Mouse (Mus musculus): Measurements from ENCODE around the gene Mapkapk2.

DNA sequence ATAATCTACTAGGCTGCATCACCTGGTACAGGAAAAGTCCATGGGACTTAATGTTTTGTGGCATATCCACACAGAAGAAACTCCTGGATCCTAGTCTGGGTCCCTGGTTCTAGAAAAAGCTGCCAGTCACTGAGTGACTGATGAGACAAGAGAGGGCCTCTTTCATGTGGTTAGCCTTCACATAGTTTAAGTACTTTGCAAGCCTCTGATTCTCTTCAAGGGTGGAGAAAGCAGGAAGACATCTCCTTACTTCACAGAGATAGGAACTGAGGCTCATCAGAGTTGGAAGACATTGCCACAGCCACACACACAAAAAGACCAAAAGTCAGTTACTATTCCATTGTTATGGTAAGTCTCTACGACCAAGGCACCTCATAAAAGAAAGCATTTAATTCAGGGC, 91.6 kb downstream of the Mapkapk2 start:
- TF ChIP-seq EP300 (IDR thresholded peaks at IDR 0.05; ENCODE audit: insufficient read depth, low read depth, low read length) (no peak), CTCF (IDR thresholded peaks at IDR 0.05) (no peak), POLR2A (IDR thresholded peaks at IDR 0.05; ENCODE audit: insufficient read depth, low read depth, low read length) (no peak)
